Mouse (Mus musculus): ENCODE data around the gene 2210010C04Rik. TPM values are rescaled to one million over a fixed set of nuclear protein-coding genes. Genes with fewer than 3 reads are reported as not detected.
"Not testable (repeated sequence)": the region's sequence is repeated elsewhere in the genome, so short reads cannot be mapped to it uniquely, and the experiment has no call there.

Gene 2210010C04Rik
- polyA plus RNA-seq, 1 experiment from 2014 or later = 3.6 TPM

GRCm38 (mm10) chr6:41030821-41031220 lies 4.5 kb downstream of the 2210010C04Rik start:
- no peak for ATAC-seq
- Histone ChIP-seq H3K36me3 (ENCODE audit: control insufficient read depth, insufficient read depth, low read length) (no peaks in the 10 kb centered on the region), H3K27ac (ENCODE audit: low read length) (no peak overlapping the region), H3K9ac (ENCODE audit: low read depth, low read length) (no peak overlapping the region), H3K9me3 (ENCODE audit: control insufficient read depth, low read length) (no peaks in the 10 kb centered on the region), H3K4me1 (ENCODE audit: control insufficient read depth, insufficient read depth, low read length) (no peaks in the 10 kb centered on the region), H3K4me2 (ENCODE audit: low read depth, low read length) (no peak overlapping the region), H3K4me3 (ENCODE audit: low read length) (no peak overlapping the region), H3K27me3 (replicated peaks; ENCODE audit: control insufficient read depth, insufficient read depth, low read length) (no peaks in the 10 kb centered on the region)
- WGBS = 86% methylated on average over 3 of the region's 3 CpGs

- no peak overlapping the region for H3K4me2 ChIP-seq (ENCODE audit: low read depth, low read length)
- no peak overlapping the region for H3K27ac ChIP-seq (ENCODE audit: low read length)
- H3K9ac ChIP-seq (ENCODE audit: low read depth, low read length) = no peak overlapping the region
- no peaks in the 10 kb centered on the region for H3K9me3 ChIP-seq (ENCODE audit: control insufficient read depth, low read length)
- ATAC-seq = no peak
- H3K4me3 ChIP-seq (ENCODE audit: low read length) = no peak overlapping the region
- WGBS = 39% methylated on average over 2 of the region's 2 CpGs
- H3K36me3 ChIP-seq (ENCODE audit: control insufficient read depth, insufficient read depth, low read length) = no peaks in the 10 kb centered on the region
- no peaks in the 10 kb centered on the region for H3K27me3 ChIP-seq (replicated peaks; ENCODE audit: control insufficient read depth, insufficient read depth, low read length)
- no peaks in the 10 kb centered on the region for H3K4me1 ChIP-seq (ENCODE audit: control insufficient read depth, insufficient read depth, low read length)
These were observed 8.3 kb downstream of the 2210010C04Rik start for GRCm38 (mm10) chr6:41027053-41027452.

DNA sequence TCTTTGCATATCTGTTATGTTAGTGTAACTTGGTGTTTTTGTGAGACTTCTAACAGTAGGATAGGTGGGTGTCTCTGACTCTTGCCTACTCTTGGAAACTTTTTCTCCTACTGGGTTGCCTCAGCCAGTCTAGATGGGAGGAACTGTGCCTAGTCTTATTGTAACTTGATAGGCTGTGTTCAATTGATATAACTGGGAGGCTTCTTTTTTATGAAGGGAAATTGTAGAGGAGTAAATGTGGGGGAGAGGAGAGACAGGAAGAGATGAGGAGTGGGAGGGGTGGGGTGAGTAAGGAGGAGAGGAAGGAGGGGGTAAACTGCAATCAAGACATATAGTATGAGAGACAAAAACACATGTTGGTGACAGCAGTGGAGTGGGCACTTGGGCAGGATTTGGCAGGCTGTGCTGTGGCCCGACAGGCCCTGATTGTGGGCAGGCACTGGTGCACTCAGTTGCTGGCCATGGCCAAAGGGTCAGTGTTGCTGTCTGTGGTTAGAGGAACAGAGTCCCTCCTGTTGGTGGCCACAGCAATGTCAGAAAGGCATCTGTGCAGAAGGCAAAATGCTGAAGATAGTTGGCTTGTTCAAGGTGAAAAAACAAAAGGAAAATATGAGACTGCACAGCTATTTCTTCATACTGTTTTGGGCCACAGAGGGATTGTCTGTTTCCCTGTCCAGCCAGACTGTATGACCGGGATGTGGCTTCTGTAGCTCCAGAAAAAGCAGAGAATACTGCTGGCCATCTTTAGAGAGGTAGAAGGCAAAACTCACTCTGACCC lies 9.2 kb downstream of the 2210010C04Rik start:
- no peak for ATAC-seq
- Histone ChIP-seq H3K9me3 (ENCODE audit: control insufficient read depth, low read length) (no peaks in the 10 kb centered on the region), H3K4me2 (ENCODE audit: low read depth, low read length) (no peak overlapping the region), H3K4me1 (ENCODE audit: control insufficient read depth, insufficient read depth, low read length) (no peaks in the 10 kb centered on the region), H3K9ac (ENCODE audit: low read depth, low read length) (no peak overlapping the region), H3K27me3 (replicated peaks; ENCODE audit: control insufficient read depth, insufficient read depth, low read length) (no peaks in the 10 kb centered on the region), H3K27ac (ENCODE audit: low read length) (no peak overlapping the region), H3K4me3 (ENCODE audit: low read length) (no peak overlapping the region), H3K36me3 (ENCODE audit: control insufficient read depth, insufficient read depth, low read length) (no peaks in the 10 kb centered on the region)
- 77% methylated on average over 2 of the region's 2 CpGs for WGBS

GRCm38 (mm10) chr6:41019140-41019539 lies 16.2 kb downstream of the 2210010C04Rik start:
- H3K4me1 ChIP-seq (ENCODE audit: control insufficient read depth, insufficient read depth, low read length) = no peaks in the 10 kb centered on the region
- WGBS = 88% methylated on average over 2 of the region's 2 CpGs
- no peak for ATAC-seq
- H3K9ac ChIP-seq (ENCODE audit: low read depth, low read length) = no peak overlapping the region
- H3K27ac ChIP-seq (ENCODE audit: low read length) = no peak overlapping the region
- H3K36me3 ChIP-seq (ENCODE audit: control insufficient read depth, insufficient read depth, low read length) = no peaks in the 10 kb centered on the region
- H3K4me2 ChIP-seq (ENCODE audit: low read depth, low read length) = no peak overlapping the region
- no peaks in the 10 kb centered on the region for H3K27me3 ChIP-seq (replicated peaks; ENCODE audit: control insufficient read depth, insufficient read depth, low read length)
- no peaks in the 10 kb centered on the region for H3K9me3 ChIP-seq (ENCODE audit: control insufficient read depth, low read length)
- H3K4me3 ChIP-seq (ENCODE audit: low read length) = no peak overlapping the region

DNA sequence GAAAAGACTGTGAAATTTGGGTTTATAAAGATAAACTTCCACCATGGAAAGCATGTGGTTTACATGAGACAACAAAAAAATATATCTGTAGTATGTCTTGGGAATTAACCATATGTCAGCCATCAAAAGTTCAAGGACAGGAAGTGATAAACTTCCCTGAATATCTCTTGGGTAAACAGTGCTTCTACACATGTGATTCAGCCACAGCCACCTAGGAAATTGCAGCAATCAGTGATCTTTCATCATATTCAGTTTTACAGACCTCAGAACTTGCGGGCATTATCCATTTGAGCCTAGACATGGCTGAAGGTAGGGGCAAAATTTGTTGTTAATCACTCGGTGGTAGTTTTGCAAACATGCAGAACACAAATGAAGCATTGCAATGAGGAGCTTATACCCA lies 16.7 kb downstream of the 2210010C04Rik start:
- Histone ChIP-seq H3K36me3 (ENCODE audit: control insufficient read depth, insufficient read depth, low read length) (no peaks in the 10 kb centered on the region), H3K4me3 (ENCODE audit: low read length) (no peak overlapping the region), H3K4me2 (ENCODE audit: low read depth, low read length) (no peak overlapping the region), H3K4me1 (ENCODE audit: control insufficient read depth, insufficient read depth, low read length) (no peaks in the 10 kb centered on the region), H3K9ac (ENCODE audit: low read depth, low read length) (no peak overlapping the region), H3K9me3 (ENCODE audit: control insufficient read depth, low read length) (no peaks in the 10 kb centered on the region), H3K27ac (ENCODE audit: low read length) (no peak overlapping the region), H3K27me3 (replicated peaks; ENCODE audit: control insufficient read depth, insufficient read depth, low read length) (no peaks in the 10 kb centered on the region)
- peak; percentile 26; the same call in 1 of the 2 replicates for ATAC-seq
- 64% methylated on average over 2 of the region's 2 CpGs for WGBS

DNA sequence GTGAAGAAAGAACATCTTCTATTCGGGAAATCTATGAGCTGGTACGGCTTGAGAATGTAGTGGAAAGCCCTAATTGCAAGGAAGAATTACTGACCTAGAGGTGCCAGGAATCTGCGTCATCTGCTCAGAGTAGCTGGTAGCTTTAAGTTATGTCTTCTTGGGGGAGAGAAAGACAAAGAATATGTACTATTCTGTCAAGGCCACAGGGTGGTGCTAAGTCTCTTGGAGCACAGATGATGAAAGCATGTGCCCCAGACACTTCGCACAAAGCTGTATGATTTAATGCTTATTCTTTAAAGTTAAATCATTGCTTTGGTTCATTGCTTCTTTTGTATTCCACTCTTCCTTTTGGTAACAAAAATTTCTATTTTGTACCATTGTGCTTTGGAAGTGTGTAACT lies 20.2 kb downstream of the 2210010C04Rik start:
- Histone ChIP-seq H3K4me3 (ENCODE audit: low read length) (no peak overlapping the region), H3K4me2 (ENCODE audit: low read depth, low read length) (no peak overlapping the region), H3K9ac (ENCODE audit: low read depth, low read length) (no peak overlapping the region), H3K27me3 (replicated peaks; ENCODE audit: control insufficient read depth, insufficient read depth, low read length) (no peaks in the 10 kb centered on the region), H3K36me3 (ENCODE audit: control insufficient read depth, insufficient read depth, low read length) (no peaks in the 10 kb centered on the region), H3K27ac (ENCODE audit: low read length) (no peak overlapping the region), H3K4me1 (ENCODE audit: control insufficient read depth, insufficient read depth, low read length) (no peaks in the 10 kb centered on the region), H3K9me3 (ENCODE audit: control insufficient read depth, low read length) (no peaks in the 10 kb centered on the region)
- no peak for ATAC-seq
- 72% methylated on average over 4 of the region's 4 CpGs for WGBS

- H3K9ac ChIP-seq (ENCODE audit: low read depth, low read length); H3K4me2 ChIP-seq (ENCODE audit: low read depth, low read length); H3K4me1 ChIP-seq (ENCODE audit: control insufficient read depth, insufficient read depth, low read length); H3K9me3 ChIP-seq (ENCODE audit: control insufficient read depth, low read length); H3K4me3 ChIP-seq (ENCODE audit: low read length); ATAC-seq; H3K27me3 ChIP-seq (replicated peaks; ENCODE audit: control insufficient read depth, insufficient read depth, low read length); H3K36me3 ChIP-seq (ENCODE audit: control insufficient read depth, insufficient read depth, low read length); H3K27ac ChIP-seq (ENCODE audit: low read length): not testable (repeated sequence)
These were observed 35.9 kb downstream of the 2210010C04Rik start, which contains the start of gene Gm2663 for GRCm38 (mm10) chr6:40999379-40999778. Gm2663 (minus strand) TSS chr6:40999479.

Other genes with a start within 250 kb of the 2210010C04Rik start
- gene Moxd2, start 148.0 kb downstream of the 2210010C04Rik start, polyA plus RNA-seq (2015; fragmentation: Nextera tagmentation; extraction: Ambion mirVana) = not detected in 2 replicates
- not detected in 2 replicates for gene Prss58, start 135.1 kb downstream of the 2210010C04Rik start, polyA plus RNA-seq (2015; fragmentation: Nextera tagmentation; extraction: Ambion mirVana)
- not detected in 2 replicates for gene 1700074P13Rik, start 95.0 kb downstream of the 2210010C04Rik start, polyA plus RNA-seq (2015; fragmentation: Nextera tagmentation; extraction: Ambion mirVana)
- 0.23 TPM in 1 of 2 replicates, not detected in the other for gene Gm4744, start 83.6 kb downstream of the 2210010C04Rik start, polyA plus RNA-seq (2015; fragmentation: Nextera tagmentation; extraction: Ambion mirVana)
- gene 1810009J06Rik, start 70.8 kb downstream of the 2210010C04Rik start, polyA plus RNA-seq (2015; fragmentation: Nextera tagmentation; extraction: Ambion mirVana) = 0.33 and 0.37 TPM in 2 replicates
- 0.39 and 0.59 TPM in 2 replicates for gene Gm2663, start 36.0 kb downstream of the 2210010C04Rik start, polyA plus RNA-seq (2015; fragmentation: Nextera tagmentation; extraction: Ambion mirVana)